Mouse (Mus musculus) neutrophil, adult 59 days (primary cell): Measurements from ENCODE around the gene Sgo2b. TPM values are rescaled to one million over a fixed set of nuclear protein-coding genes. Genes with fewer than 3 reads are reported as not detected.

Source experiments
- total RNA-seq, 2 experiments: library from RNA; stranded (reverse); gene quantifications; 1 replicate in 1 of 2; 2 replicates in 1 of 2; pipeline ENCODE4 v1.2.4; 2023

The Sgo2b gene
- not detected for total RNA-seq

DNA sequence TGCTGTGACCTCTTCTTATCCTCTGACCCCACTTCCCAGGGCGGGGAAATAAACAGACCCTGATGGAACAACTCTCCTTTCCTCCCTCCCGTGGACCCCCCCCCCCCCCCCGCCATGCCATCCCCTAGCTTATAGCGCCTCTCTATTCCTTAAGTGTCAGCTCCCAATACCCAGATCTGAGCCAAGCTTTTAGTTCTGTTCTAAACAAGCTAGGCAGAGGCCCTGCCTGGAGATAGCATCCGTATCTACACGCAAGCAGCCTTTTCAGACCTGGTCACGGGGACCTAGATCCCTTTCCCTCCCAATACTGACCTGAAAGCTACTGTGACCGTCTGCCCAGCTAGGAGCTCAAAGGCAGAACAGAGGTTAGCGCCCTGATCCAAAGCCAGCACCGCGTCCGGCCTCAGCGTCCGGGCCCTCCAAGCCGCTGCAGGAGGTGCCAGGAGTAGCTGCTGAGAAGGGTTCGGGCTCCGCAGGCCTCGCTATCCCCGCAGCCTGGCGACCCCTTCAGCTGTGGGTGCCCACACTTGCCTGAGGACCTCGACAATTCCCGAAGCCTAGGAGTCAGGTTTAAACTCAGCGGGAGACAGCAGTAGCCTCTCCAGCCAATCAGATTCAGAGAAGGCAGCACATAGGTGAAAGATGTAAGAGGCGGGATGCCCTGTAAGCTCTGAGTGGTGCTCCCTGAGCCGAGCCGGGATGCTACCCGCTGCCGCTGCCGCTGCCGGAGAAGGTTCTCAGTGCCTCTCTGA lies at the start of gene Sgo2b:
Sgo2b (minus strand) TSS at position 623 of the 752 bp plus-strand sequence.

